In the genomic region with DNA sequence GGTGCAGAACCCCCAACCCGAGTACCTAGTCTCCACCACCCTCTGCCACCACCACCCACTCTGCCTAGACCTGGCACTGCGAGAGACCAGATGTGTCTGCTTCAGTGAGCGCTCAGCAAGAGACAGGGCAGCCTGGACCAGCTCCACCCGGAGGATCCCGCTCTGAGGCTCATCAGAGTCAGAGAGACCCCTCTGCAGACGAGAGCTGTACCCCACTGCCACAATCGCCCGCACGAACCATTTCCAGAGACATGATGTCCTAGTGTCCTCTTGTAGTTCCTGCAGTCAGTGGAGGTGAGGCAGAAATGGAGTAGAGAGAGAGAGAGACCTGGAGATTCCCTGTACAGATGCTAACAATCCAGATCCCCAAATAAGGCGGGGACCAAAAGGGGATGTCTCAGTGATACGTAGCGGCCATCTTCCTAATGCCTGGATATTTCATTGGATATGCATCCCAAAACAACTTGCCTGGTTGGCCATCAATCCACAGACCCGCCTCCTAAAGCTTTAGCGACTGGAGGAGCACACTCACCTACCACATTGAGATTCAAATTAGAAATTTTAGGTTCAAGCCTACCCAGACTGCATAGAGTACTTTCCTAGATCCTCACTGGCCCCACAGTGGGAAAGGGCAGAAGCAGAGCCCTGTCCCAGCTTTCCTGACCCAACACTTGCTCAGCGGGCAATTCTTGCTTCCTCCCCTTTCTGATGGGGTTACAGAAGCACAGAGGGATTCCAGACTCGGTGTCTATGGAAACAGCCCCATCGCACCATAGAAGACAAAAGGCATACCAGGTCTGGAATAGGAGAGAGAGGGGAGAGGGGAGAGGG, we compare ENCODE assay signal across 9 mouse cellular contexts. TPM values are rescaled to one million over a fixed set of nuclear protein-coding genes. Genes with fewer than 3 reads are reported as not detected.
DNase-seq lines count a peak whose midpoint lies in the region; ATAC-seq and TF ChIP-seq lines count a peak whose summit lies in the region.
"Had no signal": no experiment of that assay in that cellular context is flagged by ENCODE, and none has a peak within 500 bp of the region (broad histone marks: within the 10 kb centered on the region; RNA-seq: fewer than 3 reads in every experiment).

A gene (minus strand): TSS at position 388 of the 831 bp plus-strand sequence.

- H3K4me1 ChIP-seq in kidney, adult 2 months (ENCODE audit: control insufficient read depth, insufficient read depth, low read length): no peaks in the 10 kb centered on the region; the same call in 1 of the 2 replicates
- H3K4me1 ChIP-seq in intestine, postnatal 0 days (replicated peaks; ENCODE audit: control insufficient read depth, insufficient read depth, low read length): no peaks in the 10 kb centered on the region

- no peak within 1 kb of the TSS for H3K27ac ChIP-seq in kidney, adult 2 months (ENCODE audit: insufficient read depth, low read depth, low read length)
- no peak within 1 kb of the TSS for H3K27ac ChIP-seq in intestine, postnatal 0 days (ENCODE audit: low read depth, low read length)

- no peaks in the 10 kb centered on the region for H3K27me3 ChIP-seq in kidney, adult 2 months (replicated peaks; ENCODE audit: control insufficient read depth, insufficient read depth, low read length)
- no peaks in the 10 kb centered on the region for H3K27me3 ChIP-seq in intestine, postnatal 0 days (replicated peaks; ENCODE audit: control insufficient read depth, insufficient read depth, low read length)

- peak; percentile 17 for DNase-seq in kidney, adult 2 months
- no peak for DNase-seq in kidney, adult 9 months
- peak; percentile 53 for DNase-seq in cerebellum, adult 8-10 months
- DNase-seq in liver: peak; percentile 5
- peak; percentile 65 for DNase-seq in right cerebral cortex, adult 2 months (ENCODE audit: low spot score in 2 of 2)
- DNase-seq in thymus, postnatal 25 days: no peak

- WGBS in kidney, adult 2 months: 4% methylated on average over 17 of the region's 17 CpGs
- 2% methylated on average over 17 of the region's 17 CpGs for WGBS in intestine, postnatal 0 days

- ATAC-seq in frontal cortex, adult (ENCODE audit: low TSS enrichment): peak; percentile 90
- ATAC-seq in intestine, postnatal 0 days: peak; percentile 31; the same call in 1 of the 2 replicates

- H3K36me3 ChIP-seq in kidney, adult 2 months (ENCODE audit: control insufficient read depth, insufficient read depth, low read length): no peaks in the 10 kb centered on the region
- H3K36me3 ChIP-seq in intestine, postnatal 0 days (ENCODE audit: control insufficient read depth, insufficient read depth): no peaks in the 10 kb centered on the region

- no peak within 1 kb of the TSS for H3K4me3 ChIP-seq in kidney, adult 2 months (ENCODE audit: insufficient read depth, low read depth, low read length)
- H3K4me3 ChIP-seq in intestine, postnatal 0 days (ENCODE audit: low read depth, low read length): peak within 1 kb of the TSS; percentile 36

- TF ChIP-seq POLR2A in kidney, adult 2 months (IDR thresholded peaks at IDR 0.05; ENCODE audit: low read depth, low read length): no peak

- peak within 1 kb of the TSS; percentile 55 for H3K4me2 ChIP-seq in intestine, postnatal 0 days (replicated peaks; ENCODE audit: low read depth)

- no peaks in the 10 kb centered on the region for H3K9me3 ChIP-seq in intestine, postnatal 0 days (ENCODE audit: control insufficient read depth)
- H3K9me3 ChIP-seq: G1E had no signal

- H3K9ac ChIP-seq in intestine, postnatal 0 days (ENCODE audit: low read depth, low read length): no peak within 1 kb of the TSS

- no peak for TF ChIP-seq CTCF in kidney, adult 2 months (conservative IDR thresholded peaks at IDR 0.05; ENCODE audit: insufficient read depth, insufficient read length, low read depth, low read length)
- TF ChIP-seq CTCF in intestine, postnatal 0 days (IDR thresholded peaks at IDR 0.05; ENCODE audit: low read depth): no peak

RNA-seq across cellular contexts. Expression of the gene that starts here (rescaled TPM):
- polyA plus RNA-seq in kidney, adult 2 months (2012; rRNA removed): 0.14 and 0.16 TPM in 2 replicates
- polyA plus RNA-seq in intestine, postnatal 0 days (2015; fragmentation: Nextera tagmentation; extraction: Ambion mirVana): 0.86 and 1.5 TPM in 2 replicates
- polyA plus RNA-seq: G1E had no signal

Comparison
In these comparisons a context has a peak if more than half of its experiments do, and no peak if none do; other contexts are left out.
1. Peak in DNase-seq in kidney, adult 2 months; RNA of the gene not detected or under 1 TPM.
2. DNase-seq: peak in cerebellum, adult 8-10 months (single experiment), liver (single experiment) and right cerebral cortex, adult 2 months (2 of 2); none in kidney, adult 9 months (single experiment) and thymus, postnatal 25 days (single experiment).